Comparison of ENCODE assay signal across 13 mouse cellular contexts in genomic region chr19:17372701-17373100, GRCm38 (mm10). TPM values are rescaled to one million over a fixed set of nuclear protein-coding genes. Genes with fewer than 3 reads are reported as not detected.
DNase-seq lines count a peak whose midpoint lies in the region; ATAC-seq and TF ChIP-seq lines count a peak whose summit lies in the region.
"Had no signal": no experiment of that assay in that cellular context is flagged by ENCODE, and none has a peak within 500 bp of the region (broad histone marks: within the 10 kb centered on the region; RNA-seq: fewer than 3 reads in every experiment).

Gcnt1 (minus strand) TSS chr19:17372844.

- no peak for TF ChIP-seq CTCF in gastrocnemius, adult 2 months (IDR thresholded peaks at IDR 0.05)

- peaks cover 17% of the 10 kb centered on the region for H3K4me1 ChIP-seq in liver, embryonic 12.5 days
- H3K4me1 ChIP-seq: hindbrain, embryonic 13.5 days; limb, embryonic 15.5 days had no signal

- no peak for DNase-seq in liver
- DNase-seq in heart, postnatal 25 days (ENCODE audit: low spot score) = no peak
- peak; percentile 53 to 78 for DNase-seq in kidney, postnatal 36 days
- no peak for DNase-seq in lung, postnatal 36 days
- no peak for DNase-seq in left cerebral cortex, postnatal 14 days (ENCODE audit: low spot score in 2 of 2)
- DNase-seq in gastrocnemius, adult 2 months = no peak
- DNase-seq: cerebellum, postnatal 14 days; thymus, adult 2 months had no signal

- H3K9me3 ChIP-seq in liver, embryonic 12.5 days (replicated peaks) = no peaks in the 10 kb centered on the region
- H3K9me3 ChIP-seq: hindbrain, embryonic 13.5 days; limb, embryonic 15.5 days; megakaryocyte, embryonic 14.5 days had no signal

- no peak within 1 kb of the TSS for H3K9ac ChIP-seq in liver, embryonic 12.5 days
- H3K9ac ChIP-seq: hindbrain, embryonic 13.5 days; limb, embryonic 15.5 days had no signal

- no peak for ATAC-seq in liver, embryonic 12.5 days
- ATAC-seq: CD4-positive, CD25-positive, alpha-beta regulatory T cell, adult 4 months had no signal

- intact Hi-C loops in heart, postnatal 25 days (cut with DNase I) = no loop called here
- intact Hi-C loops in left cerebral cortex, postnatal 14 days (cut with DNase I) = no loop called here
- intact Hi-C loops in gastrocnemius, adult 2 months (cut with DNase I) = no loop called here

- no peak within 1 kb of the TSS for H3K4me2 ChIP-seq in liver, embryonic 12.5 days
- H3K4me2 ChIP-seq: hindbrain, embryonic 13.5 days; limb, embryonic 15.5 days had no signal

- WGBS in liver, embryonic 12.5 days (ENCODE audit: insufficient replicate concordance) = 70% methylated on average over 3 of the region's 3 CpGs

- no peaks in the 10 kb centered on the region for H3K27me3 ChIP-seq in liver, embryonic 12.5 days (replicated peaks)
- H3K27me3 ChIP-seq: hindbrain, embryonic 13.5 days; limb, embryonic 15.5 days; megakaryocyte, embryonic 14.5 days had no signal

- H3K4me3 ChIP-seq in liver, embryonic 12.5 days = no peak within 1 kb of the TSS
- H3K4me3 ChIP-seq in gastrocnemius, adult 2 months = no peak within 1 kb of the TSS
- H3K4me3 ChIP-seq: hindbrain, embryonic 13.5 days; limb, embryonic 15.5 days; megakaryocyte, embryonic 14.5 days had no signal

- no peak within 1 kb of the TSS for H3K27ac ChIP-seq in liver, embryonic 12.5 days
- H3K27ac ChIP-seq in gastrocnemius, adult 2 months = no peak within 1 kb of the TSS
- H3K27ac ChIP-seq: hindbrain, embryonic 13.5 days; limb, embryonic 15.5 days had no signal

- H3K36me3 ChIP-seq in liver, embryonic 12.5 days = no peaks in the 10 kb centered on the region
- H3K36me3 ChIP-seq: hindbrain, embryonic 13.5 days; limb, embryonic 15.5 days had no signal

RNA-seq across cellular contexts. Expression of gene Gcnt1, which starts in this region (rescaled TPM):
- polyA plus RNA-seq in liver, embryonic 12.5 days (2016; fragmentation: Nextera tagmentation; extraction: Ambion mirVana) = 25.2 and 25.9 TPM in 2 replicates
- total RNA-seq in heart, postnatal 25 days (2021) = 10 to 100 TPM; 13.5 to 15.6 TPM
- total RNA-seq in left cerebral cortex, postnatal 14 days (2021) = 1 to 10 TPM; 2.0 to 2.2 TPM
- under 1 TPM; 0.41 to 0.95 TPM for total RNA-seq in gastrocnemius, adult 2 months (2021)

Comparison
In these comparisons a context has a peak if more than half of its experiments do, and no peak if none do; other contexts are left out.
1. RNA of gene Gcnt1 (total RNA-seq): 13.5 to 15.6 TPM in heart, postnatal 25 days; 2.0 to 2.2 TPM in left cerebral cortex, postnatal 14 days and 0.41 to 0.95 TPM in gastrocnemius, adult 2 months; every median in the first group is over 4 times any median in the second.
2. DNase-seq: peak in kidney, postnatal 36 days (2 of 2); none in liver (single experiment), heart, postnatal 25 days (single experiment), lung, postnatal 36 days (single experiment), left cerebral cortex, postnatal 14 days (0 of 2) and gastrocnemius, adult 2 months (single experiment).